Mouse (Mus musculus) adrenal gland, postnatal 4 days (tissue): ENCODE data around the gene Gars. TPM values are rescaled to one million over a fixed set of nuclear protein-coding genes. Genes with fewer than 3 reads are reported as not detected.

Experiments
- DNase-seq, 2 experiments: peaks; one replicate each; pipeline ENCODE4 v3.0.0; 2021 to 2022; ENCODE audit warnings: low spot score in 2 of 2, mixed read lengths in 2 of 2
- total RNA-seq, 2 experiments: library from RNA; stranded (reverse); gene quantifications; 2 replicates each; pipeline ENCODE4 v1.2.3; 2021

The Gars gene
- total RNA-seq, 2 experiments from 2014 or later: 101 to 109 TPM

GRCm38 (mm10) chr6:55036731-55037130, 1.1 kb upstream of the Gars start:
- no peak for DNase-seq

GRCm38 (mm10) chr6:55038671-55039445, 1.1 kb downstream of the Gars start:
- no peak for DNase-seq

GRCm38 (mm10) chr6:55039446-55039783, 1.6 kb downstream of the Gars start:
- no peak for DNase-seq

- no peak for DNase-seq
Observed at GRCm38 (mm10) chr6:55040031-55040430, 2.2 kb downstream of the Gars start.

- DNase-seq: no peak
Observed at GRCm38 (mm10) chr6:55043206-55043605, 5.4 kb downstream of the Gars start.

GRCm38 (mm10) chr6:55044542-55044941, 6.7 kb downstream of the Gars start:
- no peak for DNase-seq

- no peak for DNase-seq
Observed at GRCm38 (mm10) chr6:55045326-55045725, 7.5 kb downstream of the Gars start.

- DNase-seq: no peak
Observed at GRCm38 (mm10) chr6:55049186-55049585, 11.4 kb downstream of the Gars start.

GRCm38 (mm10) chr6:55054491-55054890, 16.7 kb downstream of the Gars start:
- DNase-seq: no peak

- DNase-seq: no peak
Observed at GRCm38 (mm10) chr6:55057427-55057826, 19.6 kb downstream of the Gars start.

GRCm38 (mm10) chr6:55060241-55060825, 22.5 kb downstream of the Gars start:
- no peak for DNase-seq

- no peak for DNase-seq
Observed at GRCm38 (mm10) chr6:55061328-55061727, 23.5 kb downstream of the Gars start.

GRCm38 (mm10) chr6:55062200-55062599, 24.4 kb downstream of the Gars start:
- DNase-seq: no peak

GRCm38 (mm10) chr6:55063793-55064476, 26.1 kb downstream of the Gars start:
- DNase-seq: no peak

GRCm38 (mm10) chr6:55064477-55064827, 26.6 kb downstream of the Gars start:
- DNase-seq: no peak

GRCm38 (mm10) chr6:55065903-55066302, 28.1 kb downstream of the Gars start:
- no peak for DNase-seq

GRCm38 (mm10) chr6:55076561-55077255, 38.9 kb downstream of the Gars start:
- DNase-seq: no peak

GRCm38 (mm10) chr6:55081379-55081778, 43.6 kb downstream of the Gars start:
- no peak for DNase-seq

GRCm38 (mm10) chr6:55082261-55083051, 44.6 kb downstream of the Gars start:
- DNase-seq: no peak

GRCm38 (mm10) chr6:55087355-55087754, 49.5 kb downstream of the Gars start:
- DNase-seq: no peak

GRCm38 (mm10) chr6:55090639-55091038, 52.8 kb downstream of the Gars start:
- no peak for DNase-seq
